Mouse (Mus musculus) gastrocnemius, adult 18-20 months (tissue): ENCODE measurements around the gene Zfp692. TPM values are rescaled to one million over a fixed set of nuclear protein-coding genes. Genes with fewer than 3 reads are reported as not detected.
"Not testable (repeated sequence)": the region's sequence is repeated elsewhere in the genome, so short reads cannot be mapped to it uniquely, and the experiment has no call there.

Experiments used
- DNase-seq: peaks from one replicate; pipeline ENCODE4 v3.0.0; 2021; ENCODE audit warnings: low spot score
- total RNA-seq, 2 experiments: library from RNA; stranded (reverse); gene quantifications; 2 replicates each; pipeline ENCODE4 v1.2.3; 2021

Zfp692 gene
- total RNA-seq, 2 experiments from 2014 or later: 3.9 to 4.1 TPM

GRCm38 (mm10) chr11:58353709-58354108 is 46.8 kb downstream of the Zfp692 start:
- DNase-seq: no peak

GRCm38 (mm10) chr11:58354476-58354875 is 47.6 kb downstream of the Zfp692 start:
- DNase-seq: no peak

DNA sequence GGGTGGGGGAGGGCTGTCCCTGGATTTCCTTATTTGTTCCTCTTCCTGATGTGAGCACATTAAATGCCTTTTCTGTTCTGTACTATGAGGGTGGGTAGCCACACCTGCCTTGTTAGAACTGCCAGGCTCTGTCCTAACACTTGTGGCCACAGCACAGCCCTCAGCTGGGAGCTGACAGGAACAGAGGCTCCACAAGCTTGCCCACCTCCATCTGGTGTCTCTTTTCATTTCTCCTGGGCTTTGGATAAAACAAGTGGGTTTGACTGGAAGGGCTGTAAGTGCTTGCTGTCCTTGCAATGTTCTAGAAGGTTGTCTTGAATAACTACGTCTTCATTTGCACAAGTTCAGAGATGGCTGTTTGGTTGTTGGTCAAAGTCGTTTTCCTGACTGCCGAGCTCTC is 48.1 kb downstream of the Zfp692 start:
- no peak for DNase-seq

DNA sequence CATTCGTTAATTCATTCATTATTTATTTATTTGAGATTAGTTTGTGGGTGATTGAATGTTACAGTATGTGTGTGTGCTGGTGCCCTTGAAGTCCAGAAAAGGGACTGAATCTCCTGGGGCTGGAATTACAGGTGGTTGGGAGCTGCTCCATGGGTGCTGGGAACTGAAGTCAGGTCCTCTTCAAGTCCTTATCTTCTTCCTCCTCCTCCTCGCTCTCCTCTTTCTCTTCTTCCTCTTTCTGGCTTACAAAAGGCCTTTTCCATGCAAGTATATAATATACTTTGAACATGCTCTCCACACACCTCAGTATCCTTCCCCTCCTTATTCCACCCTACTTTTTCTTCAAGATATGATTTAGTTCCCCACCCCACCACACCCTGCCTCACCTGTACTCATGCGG is 50.2 kb downstream of the Zfp692 start:
- DNase-seq: no peak

GRCm38 (mm10) chr11:58357844-58358534 is 51.1 kb downstream of the Zfp692 start:
- no peak for DNase-seq

- not testable (repeated sequence) for DNase-seq
Observed at GRCm38 (mm10) chr11:58362562-58362961, 55.7 kb downstream of the Zfp692 start.

Other genes starting within 250 kb of the Zfp692 start
- gene Gm12248, start 213.9 kb upstream of the Zfp692 start, total RNA-seq: not detected
- 10 to 100 TPM; 32.2 to 33.1 TPM for gene Cnot8, start 202.9 kb upstream of the Zfp692 start, total RNA-seq
- 1 to 10 TPM; 8.8 to 8.9 TPM for gene Gemin5, start 138.5 kb upstream of the Zfp692 start, total RNA-seq
- 10 to 100 TPM; 44.2 to 47.3 TPM for gene Mrpl22, start 135.4 kb upstream of the Zfp692 start, total RNA-seq
- gene Igtp, start 107.5 kb upstream of the Zfp692 start, total RNA-seq: 10 to 100 TPM in 1 of 2 experiments, 1 to 10 TPM in 1; 6.7 to 13.8 TPM
- 10 to 100 TPM in 1 of 2 experiments, 1 to 10 TPM in 1; 7.9 to 13.9 TPM for gene Irgm2, start 107.5 kb upstream of the Zfp692 start, total RNA-seq
- not detected for gene 4930438A08Rik, start 32.3 kb upstream of the Zfp692 start, total RNA-seq
- 10 to 100 TPM; 33.2 to 45.7 TPM for gene Zfp672, start 23.3 kb downstream of the Zfp692 start, total RNA-seq
- 10 to 100 TPM; 22.4 to 23.3 TPM for gene Sh3bp5l, start 23.7 kb downstream of the Zfp692 start, total RNA-seq
- gene Lypd8, start 72.0 kb downstream of the Zfp692 start, total RNA-seq: not detected
- gene 1810065E05Rik, start 114.0 kb downstream of the Zfp692 start, total RNA-seq: not detected
- gene Gm12253, start 125.5 kb downstream of the Zfp692 start, total RNA-seq: not detected
- not detected for gene Lypd9, start 145.9 kb downstream of the Zfp692 start, total RNA-seq
- not detected for gene Olfr30, start 155.2 kb downstream of the Zfp692 start, total RNA-seq
- gene Olfr332, start 185.5 kb downstream of the Zfp692 start, total RNA-seq: not detected
- gene Olfr331, start 195.5 kb downstream of the Zfp692 start, total RNA-seq: not detected
- gene Olfr330, start 227.8 kb downstream of the Zfp692 start, total RNA-seq: not detected
- not detected for gene Olfr329-ps, start 239.4 kb downstream of the Zfp692 start, total RNA-seq
- not detected for gene Olfr328, start 248.6 kb downstream of the Zfp692 start, total RNA-seq